Mouse (Mus musculus) left cerebral cortex, postnatal 14 days (tissue): ENCODE results near the gene Zfp445. TPM values are rescaled to one million over a fixed set of nuclear protein-coding genes. Genes with fewer than 3 reads are reported as not detected.

ENCODE experiments used
- DNase-seq, 2 experiments: peaks; one replicate each; pipeline ENCODE4 v3.0.0; 2021 to 2022; ENCODE audit warnings: low spot score in 2 of 2, mixed read lengths in 1 of 2
- intact Hi-C: fragments of 180-260 bp; cut with DNase I; formaldehyde crosslinking; loops from one replicate; pipeline ENCODE4 v1.15.1; 2025
- total RNA-seq, 2 experiments: library from RNA; stranded (reverse); gene quantifications; 2 replicates each; pipeline ENCODE4 v1.2.3; 2021

Gene Zfp445
- total RNA-seq, 2 experiments from 2014 or later: 150 to 160 TPM

DNA sequence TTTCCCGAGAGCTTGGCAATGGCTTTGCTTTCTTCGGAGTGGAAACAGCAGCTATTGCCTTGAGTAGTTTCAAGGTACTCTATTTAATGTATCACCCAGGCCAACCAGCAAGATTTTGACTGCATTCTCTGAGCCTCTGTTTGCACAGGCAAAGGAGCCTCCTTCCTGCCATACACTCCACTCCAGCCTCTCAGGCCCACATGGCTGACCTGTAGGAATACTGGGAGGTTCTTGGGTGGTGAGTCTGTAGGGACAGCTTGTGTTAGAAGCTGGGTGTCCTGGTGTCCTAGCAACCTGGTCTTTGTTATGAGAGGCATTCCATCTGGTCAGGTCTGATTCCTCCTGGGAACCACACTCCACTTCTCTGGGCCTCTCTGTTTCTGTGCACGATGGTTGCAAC lies 22.0 kb downstream of the Zfp445 start, which contains the start of gene Gm35549:
Gene Gm35549, minus strand, starts transcription at position 276 of the 400 bp plus-strand sequence.
- no peak for DNase-seq

DNA sequence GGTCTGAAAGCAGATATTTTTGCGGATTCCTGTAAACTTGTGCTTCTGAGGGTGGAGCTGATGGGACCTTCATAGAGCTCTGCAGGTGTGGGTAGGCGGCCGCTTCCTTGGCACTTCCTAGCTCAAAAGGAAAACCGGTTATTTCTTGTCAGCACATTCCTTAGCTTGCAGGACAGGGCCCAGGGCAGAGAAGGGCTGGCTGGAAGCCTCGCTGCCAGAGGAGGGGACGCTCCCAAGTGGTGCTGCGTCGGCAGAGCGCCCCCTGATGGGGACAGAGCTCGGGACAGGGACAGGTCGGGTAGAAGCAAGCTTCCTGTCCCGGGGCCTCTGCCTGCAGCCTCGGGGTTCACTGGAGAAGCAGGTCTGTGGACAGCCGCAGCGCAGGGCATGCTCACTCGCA lies 28.1 kb downstream of the Zfp445 start:
- DNase-seq: peak in 1 of 2 experiments; percentile 17
- intact Hi-C loops: no loop called here

More for the DNA sequence above, 22.0 kb downstream of the Zfp445 start, which contains the start of gene Gm35549:
- intact Hi-C loops: no loop called here

DNA sequence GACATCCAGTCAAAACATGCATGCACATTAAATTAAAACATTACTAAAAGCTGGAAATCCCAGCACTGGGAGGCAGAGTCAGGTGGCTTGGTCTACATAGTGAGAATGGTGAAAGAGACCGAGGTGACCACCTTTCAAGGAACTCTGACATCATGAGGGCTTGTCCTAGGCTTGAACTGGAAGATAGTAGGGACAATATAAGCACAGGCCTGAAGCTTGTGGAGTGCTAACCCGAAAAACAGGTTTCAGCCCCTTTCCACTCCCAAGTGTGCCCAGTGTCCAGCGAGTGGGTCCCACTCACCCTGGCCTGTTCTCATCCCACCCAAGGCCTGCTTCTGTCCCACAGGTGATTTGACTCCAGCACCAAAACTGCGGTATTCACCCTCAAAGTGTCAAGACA lies 28.6 kb downstream of the Zfp445 start:
- intact Hi-C loops: no loop called here
- DNase-seq: no peak

DNA sequence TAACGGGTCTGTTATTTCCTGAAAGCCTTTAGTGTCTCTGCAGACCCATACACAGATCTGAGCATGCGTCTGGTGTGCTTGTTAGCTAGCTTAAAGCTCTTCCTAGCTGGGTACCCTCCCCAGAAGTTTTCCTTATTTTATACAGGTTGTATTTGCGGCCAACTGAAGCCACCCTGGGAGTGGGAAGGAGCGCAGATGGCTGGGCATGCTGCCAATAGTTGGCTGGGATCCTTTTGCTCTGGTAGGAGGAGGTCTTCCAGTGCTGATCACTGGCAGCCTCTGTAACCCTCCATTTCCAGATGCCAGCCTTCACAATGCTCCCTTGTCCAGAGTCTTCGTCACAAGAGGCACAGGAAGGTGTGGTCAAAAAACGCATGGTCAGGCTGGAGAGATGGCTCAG lies 29.0 kb downstream of the Zfp445 start:
- intact Hi-C loops: no loop called here
- peak; percentile 55 to 74 for DNase-seq

DNA sequence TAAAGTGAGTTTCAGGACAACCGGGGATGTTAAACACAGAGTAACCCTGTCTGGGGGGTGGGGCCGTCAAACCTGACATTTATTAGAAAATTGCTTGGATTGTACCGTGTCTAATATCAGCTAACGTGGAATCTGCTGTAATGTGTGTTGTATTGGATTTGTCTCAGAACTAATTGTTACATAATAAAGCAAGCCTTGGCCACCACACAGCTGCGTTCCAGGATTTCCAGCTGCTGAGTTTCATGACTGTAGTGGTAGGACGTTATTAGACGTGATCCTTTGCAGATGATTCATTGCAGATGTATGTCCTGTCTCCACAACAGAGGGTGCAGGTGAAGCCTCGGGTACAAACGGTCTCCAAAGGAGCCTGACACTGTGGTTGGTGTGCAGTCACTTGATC lies 29.7 kb downstream of the Zfp445 start:
- intact Hi-C loops: no loop called here
- DNase-seq: no peak

DNA sequence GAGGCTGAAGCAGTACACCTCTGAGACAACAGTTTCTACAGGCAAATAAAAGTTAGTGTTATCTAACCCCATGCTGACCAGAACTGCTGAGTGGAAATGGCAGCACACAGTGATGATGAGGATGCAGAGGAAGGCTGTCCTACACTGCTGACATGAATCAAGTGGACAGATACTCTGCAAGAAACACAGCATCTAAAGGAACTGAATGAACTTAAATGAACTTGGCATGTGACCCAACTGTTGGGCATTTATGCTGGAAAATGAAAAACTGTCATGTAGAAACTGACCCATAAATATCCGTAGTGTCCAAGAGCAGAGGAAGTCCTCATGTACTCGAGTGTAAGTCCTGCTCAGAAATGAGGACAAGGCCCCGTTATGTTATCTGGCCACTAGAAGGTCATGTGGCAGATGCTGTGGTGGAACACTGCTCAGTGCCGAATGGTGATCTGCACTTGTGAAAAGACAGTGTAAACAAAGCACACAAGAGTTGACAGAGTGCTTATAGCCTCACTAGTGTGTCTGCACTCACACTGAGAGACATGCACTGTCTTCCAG lies 35.9 kb downstream of the Zfp445 start:
- intact Hi-C loops: no loop called here
- no peak for DNase-seq

DNA sequence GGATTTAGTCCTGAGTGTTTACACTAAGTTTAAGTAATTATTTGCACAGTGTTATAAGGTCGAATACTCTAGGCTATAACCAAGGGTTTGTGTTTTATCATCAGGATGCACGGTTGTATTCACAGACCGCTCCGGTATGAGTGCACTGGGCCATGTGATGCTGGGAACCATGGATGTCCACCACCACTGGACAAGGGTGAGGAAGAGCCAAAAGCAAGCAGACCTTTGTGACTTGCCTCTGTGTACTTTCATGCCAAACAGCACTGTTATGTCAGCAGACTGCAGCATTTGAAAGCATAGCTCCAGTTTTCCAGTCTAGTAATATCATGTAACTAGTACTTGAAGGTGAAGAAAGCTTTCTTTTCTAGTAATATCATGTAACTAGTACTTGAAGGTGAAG lies 39.1 kb downstream of the Zfp445 start:
- no peak for DNase-seq
- intact Hi-C loops: no loop called here

DNA sequence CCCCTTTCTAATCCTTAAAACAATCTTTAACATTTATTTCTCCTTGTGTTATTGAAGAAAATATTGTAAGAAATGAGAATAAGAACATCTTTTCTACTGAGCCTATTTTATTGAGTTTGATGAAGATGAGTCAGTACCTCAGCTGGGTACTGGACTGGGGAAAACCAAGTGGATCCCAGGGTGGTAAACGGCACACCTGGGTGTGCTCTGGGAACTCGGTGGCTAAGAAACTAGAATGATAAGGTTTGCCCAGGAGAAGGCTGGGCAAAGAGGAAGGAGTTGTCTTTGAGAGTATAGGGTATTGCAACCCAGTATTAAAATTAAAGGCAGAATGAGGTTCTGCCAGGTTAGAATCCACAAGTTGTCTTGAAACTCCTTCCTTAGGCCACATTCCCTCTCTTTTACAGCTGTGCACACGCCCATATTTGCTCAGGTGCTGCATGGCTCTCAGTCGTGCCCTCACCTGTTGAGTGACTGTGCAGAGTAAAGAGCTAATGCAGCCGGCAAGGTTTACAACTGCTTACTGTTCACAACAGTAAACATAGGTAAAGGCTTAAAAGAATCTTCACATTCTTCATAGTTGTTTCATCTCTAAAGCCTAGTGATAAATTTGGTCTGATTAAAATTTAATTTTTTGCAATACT lies 42.3 kb downstream of the Zfp445 start:
- intact Hi-C loops: no loop called here
- no peak for DNase-seq

DNA sequence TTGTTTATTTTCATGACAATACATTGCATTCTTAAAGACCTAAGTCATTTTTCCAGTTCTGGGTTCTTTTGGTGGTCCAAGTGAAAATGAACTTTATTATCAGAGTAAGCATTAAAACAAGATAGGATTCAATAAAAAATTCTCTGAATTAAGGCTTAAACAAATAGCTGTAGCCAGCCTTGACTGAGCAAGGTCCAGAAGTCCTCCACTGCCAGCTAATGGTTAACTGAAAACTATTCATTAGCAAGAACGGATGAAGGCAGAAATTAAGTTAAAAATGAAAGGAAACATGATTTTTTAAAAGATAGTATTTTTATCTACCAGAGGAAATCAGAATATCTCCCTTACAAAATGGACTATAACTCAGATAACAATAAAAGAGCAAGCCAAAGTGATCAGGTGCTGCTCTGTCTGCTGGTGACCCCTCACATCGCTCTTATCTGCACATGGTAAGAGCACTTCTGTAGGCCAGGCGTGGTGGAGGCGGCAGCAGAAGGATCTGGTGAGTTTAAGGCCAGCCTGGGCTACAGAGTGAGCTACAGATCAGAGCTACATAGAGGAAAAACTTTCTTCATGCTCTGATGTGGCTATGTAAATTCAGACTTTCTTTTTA lies 50.5 kb downstream of the Zfp445 start:
- no peak for DNase-seq
- intact Hi-C loops: loop anchor here (5.0 kb wide), 1 partner anchor 37 kb away; no protein-coding TSS in a partner anchor

DNA sequence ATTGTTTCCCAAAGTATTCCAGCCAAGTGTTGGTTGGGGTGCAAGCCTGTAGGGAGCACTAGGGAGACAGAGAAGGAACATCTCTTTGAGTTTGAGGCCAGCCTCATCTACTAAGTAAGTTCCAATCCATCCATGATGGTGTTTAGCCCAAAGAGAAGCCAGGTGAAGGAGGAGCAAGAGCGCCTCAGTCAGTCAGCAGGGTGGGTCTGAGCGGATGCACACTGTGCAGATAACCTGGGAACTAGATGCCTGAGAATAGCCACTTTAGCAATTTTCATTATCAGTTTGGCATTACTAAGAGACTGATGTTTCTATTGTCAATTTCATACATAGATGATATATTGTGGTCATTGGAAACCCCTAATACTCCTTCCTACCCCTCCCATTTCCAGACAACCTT lies 51.0 kb downstream of the Zfp445 start:
- no peak for DNase-seq
- intact Hi-C loops: loop anchor here (5.0 kb wide), 1 partner anchor 38 kb away; no protein-coding TSS in a partner anchor

DNA sequence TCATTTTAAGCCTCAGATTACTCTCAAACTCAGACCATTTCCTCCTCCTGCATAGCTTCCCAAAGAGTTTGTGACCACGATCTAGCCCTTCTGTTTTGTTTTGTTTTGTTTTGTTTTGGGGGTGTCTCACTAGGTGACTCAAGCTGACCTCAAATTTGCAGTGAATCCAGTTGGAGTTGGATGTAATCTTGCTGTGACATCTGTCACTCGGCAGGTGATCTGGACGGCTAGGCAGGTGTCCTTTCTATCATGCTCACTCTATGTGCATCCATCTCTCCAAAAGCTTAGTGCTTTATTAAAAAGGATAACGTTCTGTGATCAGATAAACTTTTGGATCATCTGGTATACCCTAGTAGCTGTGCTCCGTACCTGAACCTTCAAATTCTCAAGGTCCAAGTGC lies 53.4 kb downstream of the Zfp445 start:
- intact Hi-C loops: no loop called here
- DNase-seq: no peak

DNA sequence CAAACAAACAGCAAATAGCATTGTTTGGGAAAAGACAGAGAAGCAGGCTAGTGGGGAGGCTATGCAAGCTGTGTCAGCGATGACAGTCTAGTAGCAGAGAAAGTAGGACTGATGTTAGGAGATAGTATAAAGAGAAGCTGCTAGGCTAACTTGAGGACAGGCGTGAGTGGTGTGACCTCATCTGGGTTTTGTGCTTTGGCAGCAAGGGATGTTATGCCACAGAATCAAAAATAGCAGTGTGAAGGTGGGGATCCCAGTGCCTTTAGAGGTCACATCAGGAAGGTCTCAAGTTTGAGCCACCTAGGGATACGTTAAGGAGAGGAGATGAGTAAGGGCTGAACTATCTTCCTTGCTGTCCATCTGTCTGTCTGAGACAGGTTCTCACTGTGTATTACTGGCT lies 55.6 kb downstream of the Zfp445 start:
- intact Hi-C loops: no loop called here
- DNase-seq: no peak

DNA sequence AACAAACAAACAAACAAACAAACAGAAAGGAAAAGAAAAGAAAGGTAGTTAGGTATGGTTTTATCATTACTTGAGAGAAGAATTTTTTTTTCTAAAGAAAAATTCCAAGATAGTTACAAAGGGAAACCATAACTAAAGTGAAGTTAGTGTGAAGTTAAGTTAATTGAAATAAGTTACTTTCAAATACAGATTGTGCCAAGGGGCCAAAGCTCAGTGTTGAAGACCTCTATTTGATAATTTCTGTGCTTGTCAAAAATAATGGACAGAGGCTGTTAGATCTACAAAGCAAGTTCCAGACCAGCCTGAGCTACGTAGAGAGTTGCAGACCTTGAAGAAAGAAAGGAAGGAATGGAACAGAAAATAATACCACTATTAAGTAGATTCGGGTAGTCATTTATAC lies 58.6 kb downstream of the Zfp445 start:
- intact Hi-C loops: no loop called here
- DNase-seq: no peak

DNA sequence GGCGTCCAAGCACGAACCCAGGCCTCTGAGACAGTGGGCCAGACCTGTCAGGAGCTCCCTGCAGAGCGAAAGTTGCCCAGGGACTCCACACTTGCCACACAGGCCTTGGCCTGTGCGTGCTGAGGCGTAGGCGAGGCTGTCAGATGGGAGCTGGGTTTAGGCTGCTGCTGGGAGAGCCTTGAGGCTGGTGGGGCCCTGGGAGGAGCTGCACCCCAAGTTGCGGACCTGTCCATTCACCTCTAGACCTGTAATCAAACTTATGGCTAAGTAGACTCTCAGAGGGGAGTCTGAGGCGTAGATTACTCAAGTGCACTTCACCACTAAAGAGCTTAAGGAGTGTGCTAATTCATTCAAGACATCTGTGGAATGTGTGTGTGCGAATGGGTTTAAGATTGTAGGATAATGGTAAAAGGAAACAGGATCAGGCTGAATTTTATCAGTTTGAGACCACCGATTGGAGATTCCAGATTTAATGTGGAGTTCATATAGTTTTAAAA lies 59.9 kb downstream of the Zfp445 start:
- intact Hi-C loops: no loop called here
- no peak for DNase-seq

DNA sequence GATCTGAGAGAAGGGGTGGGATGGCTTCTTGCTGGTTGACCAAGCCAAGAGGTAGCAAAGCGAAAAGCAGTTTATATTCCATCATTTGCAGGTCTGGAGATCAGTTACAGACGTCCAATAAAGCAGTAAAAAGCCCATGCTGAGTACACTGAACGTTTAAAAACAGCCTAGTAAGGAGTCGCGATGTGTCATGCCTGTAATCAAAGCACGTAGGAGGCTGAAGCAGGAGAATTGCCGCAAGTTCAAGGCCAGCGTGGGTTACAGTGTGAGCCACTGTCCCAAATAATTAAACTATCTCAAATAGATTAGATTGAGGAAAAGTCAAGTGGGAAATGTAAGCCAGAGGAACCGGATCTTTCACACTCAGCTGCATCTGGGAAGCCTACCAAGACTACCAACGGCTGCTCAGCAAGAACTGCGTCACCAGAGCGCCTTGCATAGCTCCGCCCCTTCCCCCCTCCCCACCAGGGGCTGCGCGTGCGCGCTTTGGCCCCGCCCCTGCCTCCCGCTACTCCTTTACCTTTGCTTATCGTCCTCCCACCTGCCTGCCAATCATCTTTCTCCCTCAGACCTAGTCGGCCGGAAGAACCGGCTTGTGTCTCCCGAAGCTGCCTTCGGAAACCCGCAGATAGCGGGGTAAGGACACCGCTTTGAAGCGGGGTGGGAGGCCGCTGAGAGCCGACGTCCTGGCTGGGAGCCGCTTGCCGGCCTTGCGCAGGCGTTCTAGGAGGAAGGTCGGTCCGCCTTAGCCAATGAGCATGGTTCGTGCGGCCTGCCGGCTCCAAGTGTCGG lies 60.6 kb downstream of the Zfp445 start, which contains the start of gene Tcaim:
Gene Tcaim, plus strand, starts transcription at position 487 of the 792 bp plus-strand sequence.
- intact Hi-C loops: no loop called here
- DNase-seq: peak; percentile 91 to 94

Other genes with a start within 250 kb of the Zfp445 start
- not detected for gene Topaz1, start 118.7 kb downstream of the Zfp445 start, total RNA-seq
- 10 to 100 TPM; 15.1 to 15.2 TPM for gene Tcaim, start 60.5 kb downstream of the Zfp445 start, total RNA-seq
- not detected for gene Gm35549, start 22.0 kb downstream of the Zfp445 start, total RNA-seq
- gene Zkscan7, start 19.7 kb upstream of the Zfp445 start, total RNA-seq: 1 to 10 TPM; 4.8 to 5.6 TPM
- 1 to 10 TPM; 6.0 to 6.3 TPM for gene Zfp105, start 57.1 kb upstream of the Zfp445 start, total RNA-seq
- gene 1110059G10Rik, start 85.0 kb upstream of the Zfp445 start, total RNA-seq: 10 to 100 TPM; 22.4 TPM
- gene Kif15, start 85.0 kb upstream of the Zfp445 start, total RNA-seq: 1 to 10 TPM; 2.4 to 2.6 TPM
- gene Tmem42, start 155.3 kb upstream of the Zfp445 start, total RNA-seq: 10 to 100 TPM; 33.3 to 33.9 TPM
- 1 to 10 TPM; 1.2 to 1.7 TPM for gene Tgm4, start 168.7 kb upstream of the Zfp445 start, total RNA-seq
- 10 to 100 TPM; 70.4 to 73.6 TPM for gene Zdhhc3, start 247.2 kb upstream of the Zfp445 start, total RNA-seq
- gene Exosc7, start 247.2 kb upstream of the Zfp445 start, total RNA-seq: 10 to 100 TPM; 37.6 to 39.1 TPM